Mouse (Mus musculus) thymus, adult 2 months (tissue): ENCODE measurements around the gene Siglec1.

Source experiments
- CTCF ChIP-seq: fragments of 200-500 bp; IDR thresholded peaks from 2 replicates; pipeline ENCODE4 v1.5.1; 2012; ENCODE audit warnings: mild to moderate bottlenecking, control low read depth, low read length, moderate library complexity, borderline replicate concordance; ENCODE audit not compliant: control insufficient read depth, poor library complexity, insufficient read depth; ENCODE audit errors: extremely low read depth
- POLR2A ChIP-seq: fragments of 200-500 bp; IDR thresholded peaks from 2 replicates; pipeline ENCODE4 v1.6.1; 2012; ENCODE audit warnings: mild to moderate bottlenecking, low read length, control low read depth, moderate library complexity; ENCODE audit not compliant: control insufficient read depth, poor library complexity, insufficient read depth; ENCODE audit errors: extremely low read depth

DNA sequence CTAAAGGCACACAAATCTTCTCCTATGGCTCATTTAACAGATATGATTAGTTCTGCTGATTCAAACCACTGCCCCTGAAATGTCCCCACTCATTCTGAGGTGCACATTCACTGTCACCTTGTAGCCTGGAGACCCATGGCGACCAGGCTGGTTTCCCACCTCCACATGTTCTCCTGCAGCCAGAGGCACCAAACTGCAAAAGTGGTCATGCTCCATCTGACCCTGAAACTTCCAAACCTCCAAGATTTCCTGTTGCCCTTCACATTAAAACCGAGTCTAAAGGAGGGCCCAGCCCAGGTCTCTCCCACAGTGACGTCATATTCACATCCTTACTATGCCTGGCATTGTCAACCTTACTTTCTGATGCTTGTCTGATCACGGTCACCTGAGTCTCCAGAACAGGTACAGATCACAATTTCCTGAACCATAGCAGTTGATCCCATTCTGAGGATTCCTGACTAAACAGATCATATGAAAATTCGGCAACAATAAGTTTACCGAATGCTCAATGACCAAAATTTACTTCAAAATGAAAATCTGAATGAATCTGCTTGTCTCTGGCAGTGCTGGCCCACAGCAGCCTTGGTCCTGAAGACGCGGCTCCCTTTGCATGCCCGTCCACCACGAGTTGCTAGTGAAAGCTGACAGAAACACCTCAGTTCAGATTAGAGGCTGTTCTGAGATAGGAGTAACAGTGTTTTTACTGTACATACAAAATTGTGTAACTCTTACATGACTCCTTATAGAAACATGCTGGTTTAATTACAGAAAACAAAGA is 45.7 kb upstream of the Siglec1 start:
- no peak for TF ChIP-seq CTCF
- no peak for TF ChIP-seq POLR2A
